Mouse (Mus musculus) lung, postnatal 0 days (tissue): Measurements from ENCODE around the gene Ptpre. TPM values are rescaled to one million over a fixed set of nuclear protein-coding genes. Genes with fewer than 3 reads are reported as not detected.
"Not testable (repeated sequence)": the region's sequence is repeated elsewhere in the genome, so short reads cannot be mapped to it uniquely, and the experiment has no call there.

ENCODE experiments used
- ATAC-seq: fragments of 200-750 bp; cut with Nextera tagmentation; 2 replicates; pipeline ENCODE4 v1.8.0; 2017; ENCODE audit warnings: moderate library complexity
- DNase-seq: peaks from one replicate; pipeline ENCODE4 v3.0.0-alpha.2; 2016; ENCODE audit warnings: low spot score
- H3K27ac ChIP-seq: fragments of 300-500 bp; sonication (generic); 2 replicates; pipeline ENCODE4 v1.5.1; 2014; ENCODE audit warnings: antibody characterized with exemption, mild to moderate bottlenecking, low read length, mixed read lengths
- H3K27me3 ChIP-seq: fragments of 300-500 bp; sonication (generic); replicated peaks from 2 replicates; pipeline ENCODE4 v1.6.1; 2014; ENCODE audit warnings: low read length, mixed read lengths; ENCODE audit not compliant: insufficient read depth
- H3K36me3 ChIP-seq: fragments of 300-500 bp; sonication (generic); 2 replicates; pipeline ENCODE4 v1.6.1; 2014; ENCODE audit warnings: low read length, mixed read lengths; ENCODE audit not compliant: insufficient read depth
- H3K4me1 ChIP-seq: fragments of 300-500 bp; sonication (generic); 2 replicates; pipeline ENCODE4 v1.6.1; 2014; ENCODE audit warnings: antibody characterized with exemption, low read depth, low read length, mixed read lengths; ENCODE audit not compliant: insufficient read depth
- H3K4me2 ChIP-seq: fragments of 300-500 bp; sonication (generic); replicated peaks from 2 replicates; pipeline ENCODE4 v1.6.1; 2014; ENCODE audit warnings: low read depth, mild to moderate bottlenecking, low read length, moderate library complexity, mixed read lengths
- H3K4me3 ChIP-seq: fragments of 300-500 bp; sonication (generic); 2 replicates; pipeline ENCODE4 v1.5.1; 2014; ENCODE audit warnings: low read depth, low read length
- H3K9ac ChIP-seq: fragments of 300-500 bp; sonication (generic); replicated peaks from 2 replicates; pipeline ENCODE4 v1.6.1; 2014; ENCODE audit warnings: low read depth, mild to moderate bottlenecking
- H3K9me3 ChIP-seq: fragments of 300-500 bp; sonication (generic); 2 replicates; pipeline ENCODE4 v1.6.1; 2016; ENCODE audit warnings: low read length, mixed read lengths
- CTCF ChIP-seq: IDR thresholded peaks from 2 replicates; pipeline ENCODE4 v1.5.1; 2016; ENCODE audit warnings: antibody characterized with exemption, mild to moderate bottlenecking
- EP300 ChIP-seq: IDR thresholded peaks from 2 replicates; pipeline ENCODE4 v1.6.1; 2016; ENCODE audit warnings: antibody characterized with exemption, mild to moderate bottlenecking, control low read depth
- WGBS: fragments of 180-500 bp; shearing (Covaris S2); extraction: QIAGEN DNeasy Blood & Tissue Kit; methylation state at CpG from one replicate; pipeline ENCODE4 v1.1.7; 2014; 5-methylcytosine and 5-hydroxymethylcytosine counted together
- polyA plus RNA-seq: library from polyadenylated mRNA; unstranded; fragments of >200 nt; fragmentation: Nextera tagmentation; extraction: Ambion mirVana; gene quantifications from 2 replicates; pipeline ENCODE4 v1.2.1, GENCODE M21; 2015

Gene Ptpre
- polyA plus RNA-seq, 1 experiment from 2014 or later, result 8.6 TPM

- Histone ChIP-seq H3K9ac (no peak overlapping the region), H3K27me3 (no peaks in the 10 kb centered on the region), H3K4me3 (no peak overlapping the region), H3K27ac (no peak overlapping the region), H3K4me2 (no peak overlapping the region), H3K4me1 (no peaks in the 10 kb centered on the region), H3K9me3 (no peaks in the 10 kb centered on the region), H3K36me3 (no peaks in the 10 kb centered on the region)
- ATAC-seq (peak; percentile 67), DNase-seq (peak; percentile 75)
- no peak for TF ChIP-seq CTCF
- TF ChIP-seq EP300, result no peak
- 61% methylated on average over 2 of the region's 2 CpGs for WGBS
Measured at GRCm38 (mm10) chr7:135568550-135568949, 31.3 kb downstream of the Ptpre start.

DNA sequence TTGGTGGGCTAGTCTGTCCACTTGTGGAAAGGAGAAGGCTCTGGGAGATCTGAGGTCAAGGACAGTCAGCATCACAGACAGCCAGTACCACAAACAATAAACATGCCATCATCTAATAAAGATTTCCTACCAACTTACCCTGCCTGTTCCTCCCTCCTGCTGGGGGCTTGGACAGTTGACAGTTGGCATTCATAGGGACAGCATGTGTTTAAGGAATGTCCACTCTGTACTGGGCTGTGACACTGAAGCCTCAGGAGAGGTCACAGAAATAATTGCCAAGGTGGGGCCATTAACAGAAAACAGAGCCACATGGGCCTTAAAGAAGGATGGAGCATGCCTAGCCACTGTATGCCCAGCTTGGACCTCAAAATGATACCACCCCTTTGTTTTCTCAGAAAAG is 34.1 kb downstream of the Ptpre start:
- TF ChIP-seq EP300 (no peak), CTCF (no peak)
- H3K9ac ChIP-seq, result no peak overlapping the region
- H3K4me2 ChIP-seq, result no peak overlapping the region
- H3K4me3 ChIP-seq, result no peak overlapping the region
- H3K27ac ChIP-seq, result no peak overlapping the region
- H3K27me3 ChIP-seq, result no peaks in the 10 kb centered on the region
- H3K4me1 ChIP-seq, result no peaks in the 10 kb centered on the region
- no peaks in the 10 kb centered on the region for H3K9me3 ChIP-seq
- no peak for DNase-seq
- H3K36me3 ChIP-seq, result no peaks in the 10 kb centered on the region
- ATAC-seq, result no peak

GRCm38 (mm10) chr7:135571951-135572559 is 34.8 kb downstream of the Ptpre start:
- ATAC-seq, result no peak; the same call in 1 of the 2 replicates
- 45% methylated on average over 10 of the region's 10 CpGs for WGBS
- no peak for DNase-seq
- TF ChIP-seq EP300 (no peak), CTCF (no peak)
- no peak overlapping the region for H3K27ac ChIP-seq
- H3K4me3 ChIP-seq, result no peak overlapping the region
- no peaks in the 10 kb centered on the region for H3K4me1 ChIP-seq
- no peak overlapping the region for H3K4me2 ChIP-seq
- H3K9me3 ChIP-seq, result no peaks in the 10 kb centered on the region
- no peaks in the 10 kb centered on the region for H3K27me3 ChIP-seq
- H3K9ac ChIP-seq, result no peak overlapping the region
- no peaks in the 10 kb centered on the region for H3K36me3 ChIP-seq

- H3K4me1 ChIP-seq, H3K9ac ChIP-seq, H3K9me3 ChIP-seq, H3K36me3 ChIP-seq, H3K4me3 ChIP-seq, H3K27me3 ChIP-seq, DNase-seq, ATAC-seq, H3K27ac ChIP-seq, H3K4me2 ChIP-seq: not testable (repeated sequence)
- 55% methylated on average over 7 of the region's 7 CpGs for WGBS
Measured at GRCm38 (mm10) chr7:135575319-135576069, 38.2 kb downstream of the Ptpre start.

DNA sequence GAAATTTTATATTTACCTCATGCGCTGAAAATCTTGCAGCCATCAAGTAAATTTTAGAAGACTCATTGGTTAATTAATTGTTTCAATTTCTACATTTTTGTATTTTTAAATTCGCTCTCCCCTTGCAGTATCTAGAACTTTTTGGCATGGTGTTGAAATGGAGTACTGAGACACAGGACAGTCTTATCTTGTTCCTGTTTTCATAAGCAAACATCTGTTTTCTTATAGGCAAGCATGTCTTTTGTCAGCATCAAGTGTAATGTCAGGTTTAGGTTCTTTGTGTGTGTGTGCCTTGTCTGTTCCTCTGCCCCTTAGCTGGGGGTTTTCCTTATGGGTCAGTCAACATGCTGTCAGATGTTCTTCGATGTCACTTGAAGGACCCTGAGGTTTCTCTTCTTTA is 39.0 kb downstream of the Ptpre start:
- no peak for TF ChIP-seq CTCF
- no peak for TF ChIP-seq EP300
- no peak overlapping the region for H3K4me3 ChIP-seq
- ATAC-seq (no peak), DNase-seq (no peak)
- 82% methylated on average over 3 of the region's 3 CpGs for WGBS
- H3K36me3 ChIP-seq, result no peaks in the 10 kb centered on the region
- H3K4me1 ChIP-seq, result no peaks in the 10 kb centered on the region
- no peak overlapping the region for H3K27ac ChIP-seq
- H3K4me2 ChIP-seq, result no peak overlapping the region
- no peaks in the 10 kb centered on the region for H3K9me3 ChIP-seq
- no peaks in the 10 kb centered on the region for H3K27me3 ChIP-seq
- H3K9ac ChIP-seq, result no peak overlapping the region

DNA sequence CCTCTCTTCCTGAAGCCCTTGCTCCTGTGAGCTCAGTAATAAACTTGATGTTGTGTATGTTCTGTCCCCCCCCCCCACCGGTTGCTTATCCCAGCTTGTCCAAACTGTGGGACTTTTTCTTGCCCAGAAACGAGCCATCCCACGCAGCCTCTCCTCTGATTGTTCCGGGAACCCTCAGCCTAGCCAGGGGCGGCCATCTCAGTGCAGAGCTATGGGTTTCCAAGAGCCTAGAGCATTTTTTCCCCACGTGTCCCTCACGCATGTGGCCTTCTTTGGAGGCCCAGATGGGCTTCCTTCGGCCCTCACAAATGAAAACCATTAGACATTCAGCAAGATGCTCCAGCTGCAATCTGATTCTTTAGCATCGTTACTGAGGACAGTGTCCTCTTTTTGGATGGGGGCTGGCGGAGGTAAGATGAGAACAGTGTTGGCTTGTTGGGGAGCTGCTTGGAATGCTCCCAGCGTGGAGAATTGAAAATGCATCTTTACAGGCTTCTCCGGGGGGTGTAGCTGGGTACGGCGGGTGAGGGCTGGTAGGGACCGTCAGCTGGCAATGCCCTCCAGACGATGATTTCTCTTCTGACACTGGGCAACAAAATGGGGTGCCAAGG is 41.5 kb downstream of the Ptpre start:
- Histone ChIP-seq H3K4me1 (no peaks in the 10 kb centered on the region), H3K36me3 (no peaks in the 10 kb centered on the region), H3K4me3 (no peak overlapping the region), H3K9me3 (no peaks in the 10 kb centered on the region), H3K27ac (no peak overlapping the region), H3K4me2 (no peak overlapping the region), H3K9ac (no peak overlapping the region), H3K27me3 (no peaks in the 10 kb centered on the region)
- TF ChIP-seq CTCF (no peak), EP300 (no peak)
- ATAC-seq (no peak), DNase-seq (no peak)
- WGBS, result 82% methylated on average over 16 of the region's 16 CpGs
